Mouse (Mus musculus) macrophage (primary cell): Measurements from ENCODE around the gene Utp6. TPM values are rescaled to one million over a fixed set of nuclear protein-coding genes. Genes with fewer than 3 reads are reported as not detected.

Experiments
- polyA plus RNA-seq: library from polyadenylated mRNA; stranded (reverse); fragments of 250-400 nt; gene quantifications from 3 replicates; pipeline ENCODE4 v1.2.4, GENCODE M21; 2018; ENCODE audit warnings: inconsistent platforms

Utp6 gene
- polyA plus RNA-seq, 1 experiment from 2014 or later, result 53.2 TPM

Other genes with a start within 250 kb of the Utp6 start
- 19.6 to 30.9 TPM (median 24.4 TPM) in 3 replicates for gene Suz12, start 30.7 kb upstream of the Utp6 start, polyA plus RNA-seq
- 27.5 to 59.0 TPM (median 37.3 TPM) in 3 replicates for gene Crlf3, start 118.6 kb upstream of the Utp6 start, polyA plus RNA-seq
- 1.5 to 6.1 TPM (median 1.9 TPM) in 3 replicates for gene Atad5, start 127.0 kb upstream of the Utp6 start, polyA plus RNA-seq
- gene Tefm, start 179.8 kb upstream of the Utp6 start, polyA plus RNA-seq, result 7.9 to 16.0 TPM (median 9.1 TPM) in 3 replicates
- 54.5 to 101 TPM (median 85.2 TPM) in 3 replicates for gene Adap2, start 191.7 kb upstream of the Utp6 start, polyA plus RNA-seq
- gene Rnf135, start 221.5 kb upstream of the Utp6 start, polyA plus RNA-seq, result 8.8 to 30.5 TPM (median 15.2 TPM) in 3 replicates
- 29.4 to 36.6 TPM (median 30.4 TPM) in 3 replicates for gene Rhot1, start 246.6 kb upstream of the Utp6 start, polyA plus RNA-seq